Mouse (Mus musculus): ENCODE results near the gene Scgb1b19. TPM values are rescaled to one million over a fixed set of nuclear protein-coding genes. Genes with fewer than 3 reads are reported as not detected.
"Not testable (repeated sequence)": the region's sequence is repeated elsewhere in the genome, so short reads cannot be mapped to it uniquely, and the experiment has no call there.

Scgb1b19 gene
- polyA plus RNA-seq (2012; rRNA removed), result not detected in 2 replicates

- not testable (repeated sequence) for DNase-seq (ENCODE audit: extremely low spot score in 1 of 2, low spot score in 1 of 2)
Observed at GRCm38 (mm10) chr7:33286991-33287390, at the start of gene Scgb1b19. TSS of gene Scgb1b19 (plus strand) at chr7:33287291.

GRCm38 (mm10) chr7:33280238-33280637 is 6.9 kb upstream of the Scgb1b19 start, which contains the start of gene Scgb2b19:
TSS of gene Scgb2b19 (minus strand) at chr7:33280338.
- not testable (repeated sequence) for DNase-seq (ENCODE audit: extremely low spot score in 1 of 2, low spot score in 1 of 2)

Other genes starting within 250 kb of the Scgb1b19 start
- gene Scgb2b17, start 230.7 kb upstream of the Scgb1b19 start, polyA plus RNA-seq (2012; rRNA removed), result not detected in 2 replicates
- not detected in 2 replicates for gene Scgb1b17, start 223.8 kb upstream of the Scgb1b19 start, polyA plus RNA-seq (2012; rRNA removed)
- not detected in 2 replicates for gene Scgb2b18, start 113.4 kb upstream of the Scgb1b19 start, polyA plus RNA-seq (2012; rRNA removed)
- gene Scgb1b18, start 101.7 kb upstream of the Scgb1b19 start, polyA plus RNA-seq (2012; rRNA removed), result not detected in 2 replicates
- gene Scgb2b19, start 7.0 kb upstream of the Scgb1b19 start, polyA plus RNA-seq (2012; rRNA removed), result not detected in 2 replicates
- not detected in 2 replicates for gene Scgb2b20, start 79.0 kb downstream of the Scgb1b19 start, polyA plus RNA-seq (2012; rRNA removed)
- gene Scgb1b20, start 85.9 kb downstream of the Scgb1b19 start, polyA plus RNA-seq (2012; rRNA removed), result not detected in 2 replicates
- not detected in 2 replicates for gene Scgb2b21, start 233.2 kb downstream of the Scgb1b19 start, polyA plus RNA-seq (2012; rRNA removed)